Mouse (Mus musculus) gastrocnemius, adult 2 months (tissue): ENCODE data around the gene Gabpb2. TPM values are rescaled to one million over a fixed set of nuclear protein-coding genes. Genes with fewer than 3 reads are reported as not detected.
A peak's percentile ranks its signal among the peaks of the same experiment; 100 is the strongest.

ENCODE experiments used
- DNase-seq: peaks from one replicate; pipeline ENCODE4 v3.0.0; 2022
- H3K27ac ChIP-seq: fragments of 200-600 bp; 2 replicates; pipeline ENCODE4 v1.8.1; 2022; ENCODE audit warnings: mild to moderate bottlenecking
- H3K4me3 ChIP-seq: fragments of 200-600 bp; 2 replicates; pipeline ENCODE4 v1.8.1; 2022; ENCODE audit warnings: mild to moderate bottlenecking, moderate library complexity
- CTCF ChIP-seq: fragments of 200-600 bp; IDR thresholded peaks from 2 replicates; pipeline ENCODE4 v1.8.1; 2022; ENCODE audit warnings: antibody characterized with exemption, mild to moderate bottlenecking, moderate library complexity
- intact Hi-C: fragments of 180-260 bp; cut with DNase I; formaldehyde crosslinking; loops from one replicate; pipeline ENCODE4 v1.15.1; 2025
- total RNA-seq, 2 experiments: library from RNA; stranded (reverse); gene quantifications; 2 replicates each; pipeline ENCODE4 v1.2.3; 2021

Gabpb2 gene
- total RNA-seq, 2 experiments from 2014 or later = 9.1 to 12.0 TPM

GRCm38 (mm10) chr3:95161041-95161551 is 56.6 kb downstream of the Gabpb2 start:
- Histone ChIP-seq H3K27ac (peak overlapping the region; percentile 94), H3K4me3 (peak overlapping the region; percentile 98)
- no peak for TF ChIP-seq CTCF
- intact Hi-C loops = loop anchor here (5.0 kb wide), 1 partner anchor 56 kb away; the partner anchor contains the start of gene Gabpb2
- peak; percentile 66 for DNase-seq

- intact Hi-C loops = loop anchor here (5.0 kb wide), 1 partner anchor 57 kb away; the partner anchor contains the start of gene Gabpb2
- no peak for TF ChIP-seq CTCF
- peak within 1 kb of the TSS; percentile 94 for H3K27ac ChIP-seq
- DNase-seq = peak; percentile 96
- peak within 1 kb of the TSS; percentile 98 for H3K4me3 ChIP-seq
Observed at GRCm38 (mm10) chr3:95159987-95160963, 57.4 kb downstream of the Gabpb2 start, which contains the start of gene Sema6c. Gene Sema6c, plus strand, starts transcription at chr3:95160457.

GRCm38 (mm10) chr3:95159511-95159986 is 58.2 kb downstream of the Gabpb2 start:
- peak overlapping the region; percentile 98 for H3K4me3 ChIP-seq
- intact Hi-C loops = no loop called here
- DNase-seq = no peak
- peak overlapping the region; percentile 94 for H3K27ac ChIP-seq
- TF ChIP-seq CTCF = no peak

- no peak overlapping the region for H3K27ac ChIP-seq
- intact Hi-C loops = loop anchor here (5.0 kb wide), 1 partner anchor 102 kb away; no protein-coding TSS in a partner anchor
- DNase-seq = peak; percentile 66
- peak; percentile 76 for TF ChIP-seq CTCF
- no peak overlapping the region for H3K4me3 ChIP-seq
Observed at GRCm38 (mm10) chr3:95153874-95154273, 63.8 kb downstream of the Gabpb2 start.

GRCm38 (mm10) chr3:95147924-95148323 is 69.8 kb downstream of the Gabpb2 start:
- intact Hi-C loops = no loop called here
- TF ChIP-seq CTCF = no peak
- DNase-seq = no peak
- Histone ChIP-seq H3K4me3 (no peak overlapping the region), H3K27ac (no peak overlapping the region)

GRCm38 (mm10) chr3:95142617-95143011 is 75.1 kb downstream of the Gabpb2 start:
- peak; percentile 92 for DNase-seq
- peak overlapping the region; percentile 44 for H3K27ac ChIP-seq
- intact Hi-C loops = loop anchor here (1.0 to 5.0 kb wide), 3 partner anchors 32 to 120 kb away; partner anchors contain the start of gene Gabpb2
- no peak overlapping the region for H3K4me3 ChIP-seq
- TF ChIP-seq CTCF = no peak; the same call in 1 of the 2 replicates

GRCm38 (mm10) chr3:95141952-95142616 is 75.6 kb downstream of the Gabpb2 start, which contains the start of gene Tnfaip8l2:
Gene Tnfaip8l2, minus strand, starts transcription at chr3:95142360.
- H3K4me3 ChIP-seq = peak within 1 kb of the TSS; percentile 54
- peak; percentile 48 for DNase-seq
- intact Hi-C loops = loop anchor here (1.0 to 5.0 kb wide), 3 partner anchors 32 to 120 kb away; partner anchors contain the start of gene Gabpb2
- H3K27ac ChIP-seq = peak within 1 kb of the TSS; percentile 44
- no peak for TF ChIP-seq CTCF

- no peak for DNase-seq
- peak overlapping the region; percentile 31 for H3K27ac ChIP-seq
- TF ChIP-seq CTCF = no peak
- H3K4me3 ChIP-seq = peak overlapping the region; percentile 54
- intact Hi-C loops = loop anchor here (5.0 kb wide), 1 partner anchor 121 kb away; no protein-coding TSS in a partner anchor
Observed at GRCm38 (mm10) chr3:95141474-95141873, 76.2 kb downstream of the Gabpb2 start.

- intact Hi-C loops = loop anchor here (5.0 kb wide), 1 partner anchor 122 kb away; no protein-coding TSS in a partner anchor
- no peak for TF ChIP-seq CTCF
- DNase-seq = no peak
- Histone ChIP-seq H3K4me3 (peak overlapping the region; percentile 54), H3K27ac (no peak overlapping the region)
Observed at GRCm38 (mm10) chr3:95140795-95141194, 76.9 kb downstream of the Gabpb2 start.

GRCm38 (mm10) chr3:95140289-95140595 is 77.5 kb downstream of the Gabpb2 start:
- Histone ChIP-seq H3K4me3 (peak overlapping the region; percentile 47), H3K27ac (peak overlapping the region; percentile 71)
- intact Hi-C loops = loop anchor here (5.0 kb wide), 1 partner anchor 122 kb away; no protein-coding TSS in a partner anchor
- no peak for TF ChIP-seq CTCF
- no peak for DNase-seq

- DNase-seq = peak; percentile 55
- Histone ChIP-seq H3K4me3 (peak overlapping the region; percentile 47), H3K27ac (peak overlapping the region; percentile 71)
- no peak for TF ChIP-seq CTCF
- intact Hi-C loops = loop anchor here (5.0 kb wide), 1 partner anchor 123 kb away; no protein-coding TSS in a partner anchor
Observed at GRCm38 (mm10) chr3:95139586-95140288, 78.0 kb downstream of the Gabpb2 start.
